ENCODE assay signal across 20 mouse cellular contexts in genomic region chr2:171237276-171237960, GRCm38 (mm10).
A peak's percentile ranks its signal among the peaks of the same experiment; 100 is the strongest.
DNase-seq lines count a peak whose midpoint lies in the region; ATAC-seq and TF ChIP-seq lines count a peak whose summit lies in the region.
"Had no signal": no experiment of that assay in that cellular context is flagged by ENCODE, and none has a peak within 500 bp of the region (broad histone marks: within the 10 kb centered on the region; RNA-seq: fewer than 3 reads in every experiment).

No protein-coding gene starts in this region.

- no peaks in the 10 kb centered on the region for H3K4me1 ChIP-seq in limb, embryonic 14.5 days (ENCODE audit: control insufficient read depth, insufficient read depth, low read length)
- peaks cover 8% of the 10 kb centered on the region; the same call in 1 of the 2 replicates for H3K4me1 ChIP-seq in limb, embryonic 10.5 days
- no peaks in the 10 kb centered on the region for H3K4me1 ChIP-seq in forebrain, postnatal 0 days (ENCODE audit: insufficient read depth)
- H3K4me1 ChIP-seq: heart, embryonic 12.5 days; hindbrain, embryonic 10.5 days had no signal

- H3K9ac ChIP-seq in limb, embryonic 14.5 days (ENCODE audit: low read depth, low read length, severe bottlenecking) = no peak overlapping the region
- H3K9ac ChIP-seq in forebrain, postnatal 0 days = no peak overlapping the region
- H3K9ac ChIP-seq: heart, embryonic 12.5 days had no signal

- peak; percentile 46 for DNase-seq in heart, adult 11 months
- DNase-seq in heart, adult 9 months (ENCODE audit: low spot score in 2 of 2) = no peak
- peak; percentile 17 for DNase-seq in limb, embryonic 14.5 days (ENCODE audit: low spot score)
- DNase-seq in limb, embryonic 10.5 days (ENCODE audit: low spot score) = no peak
- peak; percentile 25 for DNase-seq in brain, adult 2 months (ENCODE audit: low read depth, low spot score)
- peak; percentile 60 for DNase-seq in forebrain, postnatal 0 days
- DNase-seq in adrenal gland, adult 18-20 months (ENCODE audit: low spot score in 2 of 2) = no peak
- DNase-seq: adrenal gland, adult 2 months; cerebellum, adult 8-10 months; gastrocnemius, postnatal 10 days; heart, postnatal 10 days; kidney, adult 2 months; left cerebral cortex, postnatal 4 days; lung, postnatal 4 days; thymus, postnatal 25 days had no signal

- ATAC-seq in limb, embryonic 14.5 days (ENCODE audit: low FRiP score, low read depth) = no peak
- peak; percentile 34; the same call in 1 of the 2 replicates for ATAC-seq in forebrain, postnatal 0 days
- ATAC-seq: midbrain, embryonic 16.5 days; Patski had no signal

- H3K36me3 ChIP-seq in limb, embryonic 14.5 days (ENCODE audit: control insufficient read depth, insufficient read depth, low read length) = no peaks in the 10 kb centered on the region
- H3K36me3 ChIP-seq in limb, embryonic 10.5 days = no peaks in the 10 kb centered on the region
- no peaks in the 10 kb centered on the region for H3K36me3 ChIP-seq in forebrain, postnatal 0 days (ENCODE audit: insufficient read depth)
- H3K36me3 ChIP-seq: heart, embryonic 12.5 days; hindbrain, embryonic 10.5 days had no signal

- H3K27ac ChIP-seq in limb, embryonic 14.5 days (replicated peaks; ENCODE audit: low read depth, low read length) = no peak overlapping the region
- H3K27ac ChIP-seq in limb, embryonic 10.5 days = no peak overlapping the region
- H3K27ac ChIP-seq in forebrain, postnatal 0 days (ENCODE audit: low read depth, low read length) = no peak overlapping the region
- H3K27ac ChIP-seq: hindbrain, embryonic 10.5 days; kidney, postnatal 0 days had no signal

- 52% methylated on average over 8 of the region's 8 CpGs for WGBS in limb, embryonic 14.5 days
- 56% methylated on average over 8 of the region's 8 CpGs for WGBS in limb, embryonic 10.5 days
- 21% methylated on average over 8 of the region's 8 CpGs for WGBS in forebrain, postnatal 0 days

- H3K9me3 ChIP-seq in limb, embryonic 14.5 days (ENCODE audit: control insufficient read depth, low read length) = no peaks in the 10 kb centered on the region
- H3K9me3 ChIP-seq in limb, embryonic 10.5 days (replicated peaks) = no peaks in the 10 kb centered on the region
- no peaks in the 10 kb centered on the region for H3K9me3 ChIP-seq in forebrain, postnatal 0 days (ENCODE audit: low read length)

- TF ChIP-seq POLR2A in limb, embryonic 14.5 days (IDR thresholded peaks at IDR 0.05; ENCODE audit: borderline replicate concordance, extremely low read depth, insufficient read depth, insufficient read length) = no peak

- no peak overlapping the region for H3K4me2 ChIP-seq in limb, embryonic 14.5 days (replicated peaks; ENCODE audit: low read depth, low read length, severe bottlenecking)
- no peak overlapping the region for H3K4me2 ChIP-seq in forebrain, postnatal 0 days (ENCODE audit: low read depth)
- H3K4me2 ChIP-seq: heart, embryonic 12.5 days had no signal

- H3K27me3 ChIP-seq in limb, embryonic 14.5 days (ENCODE audit: control insufficient read depth, insufficient read depth, low read length) = no peaks in the 10 kb centered on the region
- H3K27me3 ChIP-seq in limb, embryonic 10.5 days (ENCODE audit: low read depth, poor library complexity, severe bottlenecking) = no peaks in the 10 kb centered on the region
- no peaks in the 10 kb centered on the region for H3K27me3 ChIP-seq in forebrain, postnatal 0 days (ENCODE audit: insufficient read depth, low read length)
- H3K27me3 ChIP-seq: heart, embryonic 12.5 days; Patski had no signal

- no peak for TF ChIP-seq CTCF in forebrain, postnatal 0 days (IDR thresholded peaks at IDR 0.05; ENCODE audit: low read depth)

- no peak overlapping the region for H3K4me3 ChIP-seq in limb, embryonic 14.5 days (replicated peaks; ENCODE audit: low read length)
- no peak overlapping the region for H3K4me3 ChIP-seq in limb, embryonic 10.5 days
- no peak overlapping the region for H3K4me3 ChIP-seq in forebrain, postnatal 0 days (ENCODE audit: low read depth, low read length)
- H3K4me3 ChIP-seq: heart, embryonic 12.5 days; hindbrain, embryonic 10.5 days had no signal

Comparison
In these comparisons a context has a peak if more than half of its experiments do, and no peak if none do; other contexts are left out.
1. DNase-seq: peak in heart, adult 11 months (single experiment), limb, embryonic 14.5 days (single experiment), brain, adult 2 months (single experiment) and forebrain, postnatal 0 days (single experiment); none in heart, adult 9 months (0 of 2), limb, embryonic 10.5 days (single experiment) and adrenal gland, adult 18-20 months (0 of 2).